ENCODE assay signal across 17 mouse cellular contexts in the genomic region with DNA sequence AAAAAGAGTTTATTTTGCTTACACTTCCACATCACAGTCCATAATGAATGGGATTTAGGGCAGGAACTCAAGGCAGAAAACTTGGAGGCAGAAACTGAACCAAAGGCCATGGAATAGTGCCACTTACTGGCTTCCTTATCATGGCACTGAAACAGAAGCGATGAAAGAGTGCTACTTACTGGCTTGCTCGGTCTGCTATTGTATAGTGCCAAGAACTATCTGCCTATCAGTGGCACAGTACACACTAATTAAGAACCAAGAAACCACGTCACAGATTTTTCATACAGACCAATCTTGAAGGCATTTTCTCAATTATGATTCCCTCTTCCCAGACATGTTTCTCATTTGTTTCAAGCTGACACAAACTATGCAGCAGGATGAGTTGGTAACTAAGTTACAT.
"Had no signal": no experiment of that assay in that cellular context is flagged by ENCODE, and none has a peak within 500 bp of the region (broad histone marks: within the 10 kb centered on the region; RNA-seq: fewer than 3 reads in every experiment).

No protein-coding gene starts in this region.

- H3K9ac ChIP-seq: lung, embryonic 15.5 days; midbrain, embryonic 13.5 days; midbrain, embryonic 15.5 days; neural tube, embryonic 12.5 days; stomach, embryonic 15.5 days had no signal

- ATAC-seq: lung, postnatal 0 days; midbrain, embryonic 13.5 days; midbrain, embryonic 15.5 days had no signal

- H3K4me2 ChIP-seq: lung, embryonic 15.5 days; midbrain, embryonic 11.5 days; midbrain, embryonic 13.5 days; midbrain, embryonic 15.5 days; neural tube, embryonic 12.5 days; stomach, embryonic 15.5 days had no signal

- H3K27ac ChIP-seq: lung, embryonic 15.5 days; macrophage; midbrain, embryonic 13.5 days; midbrain, embryonic 15.5 days; neural tube, embryonic 12.5 days; stomach, embryonic 15.5 days; stomach, postnatal 0 days had no signal

- H3K4me1 ChIP-seq: lung, embryonic 15.5 days; megakaryocyte, embryonic 14.5 days; midbrain, embryonic 13.5 days; midbrain, embryonic 15.5 days; neural tube, embryonic 12.5 days; stomach, embryonic 15.5 days had no signal

- H3K27me3 ChIP-seq: lung, embryonic 15.5 days; megakaryocyte, embryonic 14.5 days; midbrain, embryonic 13.5 days; midbrain, embryonic 15.5 days; neural tube, embryonic 12.5 days; stomach, embryonic 15.5 days had no signal

- H3K36me3 ChIP-seq: lung, embryonic 15.5 days; midbrain, embryonic 13.5 days; midbrain, embryonic 15.5 days; neural tube, embryonic 12.5 days; stomach, embryonic 15.5 days had no signal

- DNase-seq: lung, adult 2 months; lung, postnatal 14 days; lung, postnatal 36 days; right cerebral cortex, postnatal 14 days; thymus, adult 2 months; thymus, postnatal 25 days; thymus, postnatal 4 days had no signal

- H3K4me3 ChIP-seq: lung, embryonic 15.5 days; megakaryocyte, embryonic 14.5 days; midbrain, embryonic 13.5 days; midbrain, embryonic 15.5 days; neural tube, embryonic 12.5 days; stomach, embryonic 15.5 days had no signal

- H3K9me3 ChIP-seq: lung, embryonic 15.5 days; megakaryocyte, embryonic 14.5 days; midbrain, embryonic 13.5 days; midbrain, embryonic 15.5 days; neural tube, embryonic 12.5 days; stomach, embryonic 15.5 days had no signal
